Mouse (Mus musculus) embryonic fibroblast, embryonic 13.5 days (primary cell): Measurements from ENCODE around the gene Adamts10.

ENCODE experiments used
- CTCF ChIP-seq: IDR thresholded peaks from 2 replicates; pipeline ENCODE4 v1.5.1; 2011; ENCODE audit warnings: mild to moderate bottlenecking, control low read depth, low read length, moderate library complexity, borderline replicate concordance; ENCODE audit not compliant: insufficient read depth
- POLR2A ChIP-seq: IDR thresholded peaks from 2 replicates; pipeline ENCODE4 v1.6.1; 2011; ENCODE audit warnings: low read depth, mild to moderate bottlenecking, control low read depth, low read length, moderate library complexity

- TF ChIP-seq CTCF = no peak
- TF ChIP-seq POLR2A = no peak
These were observed 74.5 kb downstream of the Adamts10 start for GRCm38 (mm10) chr17:33598506-33598905.
